Mouse (Mus musculus) heart, postnatal 36 days (tissue): ENCODE measurements around the gene Arhgap22. TPM values are rescaled to one million over a fixed set of nuclear protein-coding genes. Genes with fewer than 3 reads are reported as not detected.
A peak's percentile ranks its signal among the peaks of the same experiment; 100 is the strongest.

ENCODE experiments used
- DNase-seq, 2 experiments: peaks; one replicate each; pipeline ENCODE4 v3.0.0; 2021 to 2022
- intact Hi-C: fragments of 180-260 bp; cut with DNase I; formaldehyde crosslinking; loops from one replicate; pipeline ENCODE4 v1.15.1; 2025
- total RNA-seq, 2 experiments: library from RNA; stranded (reverse); gene quantifications; 2 replicates each; pipeline ENCODE4 v1.2.3; 2021

Gene Arhgap22
- total RNA-seq, result 1 to 10 TPM; 1.6 to 2.6 TPM

- peak; percentile 81 to 85 for DNase-seq
- intact Hi-C loops, result loop anchor here (1.0 to 10.0 kb wide), 3 partner anchors 89 to 321 kb away; no protein-coding TSS in a partner anchor
Observed at GRCm38 (mm10) chr14:33213823-33214766, at the start of gene Arhgap22. Arhgap22 (plus strand) TSS chr14:33214026.

- no peak for DNase-seq
- intact Hi-C loops, result no loop called here
Observed at GRCm38 (mm10) chr14:33168750-33169149, 45.1 kb upstream of the Arhgap22 start.

- DNase-seq, result no peak
- intact Hi-C loops, result no loop called here
Observed at GRCm38 (mm10) chr14:33171942-33172341, 41.9 kb upstream of the Arhgap22 start.

GRCm38 (mm10) chr14:33175059-33175821 lies 38.6 kb upstream of the Arhgap22 start:
- DNase-seq, result peak; percentile 19 to 20
- intact Hi-C loops, result no loop called here

GRCm38 (mm10) chr14:33180102-33180501 lies 33.7 kb upstream of the Arhgap22 start:
- intact Hi-C loops, result no loop called here

GRCm38 (mm10) chr14:33185068-33185800 lies 28.6 kb upstream of the Arhgap22 start, which contains the start of gene Wdfy4:
Wdfy4 (minus strand) TSS chr14:33185508.
- intact Hi-C loops, result no loop called here
- DNase-seq, result peak; percentile 15 to 16

More at GRCm38 (mm10) chr14:33180102-33180501, 33.7 kb upstream of the Arhgap22 start:
- no peak for DNase-seq

GRCm38 (mm10) chr14:33187201-33187600 lies 26.6 kb upstream of the Arhgap22 start:
- DNase-seq, result no peak
- intact Hi-C loops, result no loop called here

- DNase-seq, result no peak
- intact Hi-C loops, result no loop called here
Observed at GRCm38 (mm10) chr14:33189230-33189629, 24.6 kb upstream of the Arhgap22 start.

GRCm38 (mm10) chr14:33189849-33190423 lies 23.9 kb upstream of the Arhgap22 start:
- DNase-seq, result no peak
- intact Hi-C loops, result no loop called here

- no peak for DNase-seq
- intact Hi-C loops, result no loop called here
Observed at GRCm38 (mm10) chr14:33190646-33191045, 23.2 kb upstream of the Arhgap22 start.

GRCm38 (mm10) chr14:33193762-33194161 lies 20.1 kb upstream of the Arhgap22 start:
- intact Hi-C loops, result no loop called here
- no peak for DNase-seq

- DNase-seq, result no peak
- intact Hi-C loops, result no loop called here
Observed at GRCm38 (mm10) chr14:33194241-33194640, 19.6 kb upstream of the Arhgap22 start.

- intact Hi-C loops, result loop anchor here (5.0 to 10.0 kb wide), 2 partner anchors 237 to 430 kb away; no protein-coding TSS in a partner anchor
- DNase-seq, result no peak
Observed at GRCm38 (mm10) chr14:33202161-33202560, 11.7 kb upstream of the Arhgap22 start.

- intact Hi-C loops, result loop anchor here (5.0 to 10.0 kb wide), 2 partner anchors 238 to 431 kb away; no protein-coding TSS in a partner anchor
- DNase-seq, result no peak
Observed at GRCm38 (mm10) chr14:33202885-33203284, 10.9 kb upstream of the Arhgap22 start.

- no peak for DNase-seq
- intact Hi-C loops, result loop anchor here (2.0 to 10.0 kb wide), 3 partner anchors 57 to 431 kb away; no protein-coding TSS in a partner anchor
Observed at GRCm38 (mm10) chr14:33203777-33204176, 10.0 kb upstream of the Arhgap22 start.

- intact Hi-C loops, result loop anchor here (2.0 to 10.0 kb wide), 3 partner anchors 59 to 673 kb away; no protein-coding TSS in a partner anchor
- DNase-seq, result no peak
Observed at GRCm38 (mm10) chr14:33205280-33205965, 8.4 kb upstream of the Arhgap22 start.

GRCm38 (mm10) chr14:33207011-33207410 lies 6.8 kb upstream of the Arhgap22 start:
- intact Hi-C loops, result loop anchor here (5.0 to 10.0 kb wide), 2 partner anchors 242 to 675 kb away; no protein-coding TSS in a partner anchor
- DNase-seq, result no peak

- intact Hi-C loops, result loop anchor here (5.0 to 10.0 kb wide), 2 partner anchors 244 to 676 kb away; no protein-coding TSS in a partner anchor
- DNase-seq, result no peak
Observed at GRCm38 (mm10) chr14:33208331-33208730, 5.5 kb upstream of the Arhgap22 start.

GRCm38 (mm10) chr14:33210806-33211205 lies 3.0 kb upstream of the Arhgap22 start:
- no peak for DNase-seq
- intact Hi-C loops, result loop anchor here (10.0 kb wide), 1 partner anchor 324 kb away; no protein-coding TSS in a partner anchor
